Mouse (Mus musculus): Measurements from ENCODE around the gene Pebp1.
"Not testable (repeated sequence)": the region's sequence is repeated elsewhere in the genome, so short reads cannot be mapped to it uniquely, and the experiment has no call there.

Pebp1 gene

GRCm38 (mm10) chr5:117286831-117287822 lies at the start of gene Pebp1:
Gene Pebp1, minus strand, starts transcription at chr5:117287625.
- DNase-seq (ENCODE audit: low spot score), result peak; percentile 98

GRCm38 (mm10) chr5:117330457-117330856 lies 43.0 kb upstream of the Pebp1 start:
- peak; percentile 77 for DNase-seq (ENCODE audit: low spot score)

GRCm38 (mm10) chr5:117326408-117326807 lies 39.0 kb upstream of the Pebp1 start:
- DNase-seq (ENCODE audit: low spot score), result no peak

GRCm38 (mm10) chr5:117323751-117324150 lies 36.3 kb upstream of the Pebp1 start:
- no peak for DNase-seq (ENCODE audit: low spot score)

GRCm38 (mm10) chr5:117318741-117319629 lies 31.6 kb upstream of the Pebp1 start, which contains the start of gene Vsig10:
Gene Vsig10, plus strand, starts transcription at chr5:117319083.
- DNase-seq (ENCODE audit: low spot score), result peak; percentile 75

GRCm38 (mm10) chr5:117314587-117315428 lies 27.4 kb upstream of the Pebp1 start:
- peak; percentile 58 for DNase-seq (ENCODE audit: low spot score)

- DNase-seq (ENCODE audit: low spot score), result no peak
Observed at GRCm38 (mm10) chr5:117313909-117314308, 26.5 kb upstream of the Pebp1 start.

- peak; percentile 84 for DNase-seq (ENCODE audit: low spot score)
Observed at GRCm38 (mm10) chr5:117313420-117313819, 26.0 kb upstream of the Pebp1 start.

- peak; percentile 86 for DNase-seq (ENCODE audit: low spot score)
Observed at GRCm38 (mm10) chr5:117307699-117308098, 20.3 kb upstream of the Pebp1 start.

- no peak for DNase-seq (ENCODE audit: low spot score)
Observed at GRCm38 (mm10) chr5:117306826-117307225, 19.4 kb upstream of the Pebp1 start.

- no peak for DNase-seq (ENCODE audit: low spot score)
Observed at GRCm38 (mm10) chr5:117305754-117306153, 18.3 kb upstream of the Pebp1 start.

GRCm38 (mm10) chr5:117304947-117305346 lies 17.5 kb upstream of the Pebp1 start:
- DNase-seq (ENCODE audit: low spot score), result peak; percentile 90

- DNase-seq (ENCODE audit: low spot score), result no peak
Observed at GRCm38 (mm10) chr5:117303691-117304579, 16.5 kb upstream of the Pebp1 start.

- DNase-seq (ENCODE audit: low spot score), result no peak
Observed at GRCm38 (mm10) chr5:117302899-117303298, 15.5 kb upstream of the Pebp1 start.

GRCm38 (mm10) chr5:117295011-117295410 lies 7.6 kb upstream of the Pebp1 start:
- no peak for DNase-seq (ENCODE audit: low spot score)

- DNase-seq (ENCODE audit: low spot score), result not testable (repeated sequence)
Observed at GRCm38 (mm10) chr5:117293776-117294175, 6.4 kb upstream of the Pebp1 start.

GRCm38 (mm10) chr5:117292547-117292946 lies 5.1 kb upstream of the Pebp1 start:
- no peak for DNase-seq (ENCODE audit: low spot score)

GRCm38 (mm10) chr5:117291312-117291711 lies 3.9 kb upstream of the Pebp1 start:
- DNase-seq (ENCODE audit: low spot score), result no peak

GRCm38 (mm10) chr5:117290081-117290480 lies 2.7 kb upstream of the Pebp1 start:
- DNase-seq (ENCODE audit: low spot score), result no peak

GRCm38 (mm10) chr5:117289646-117290045 lies 2.2 kb upstream of the Pebp1 start:
- DNase-seq (ENCODE audit: low spot score), result no peak
